Mouse (Mus musculus) cortical plate, adult 2 months (tissue): ENCODE measurements around the gene Fermt3. TPM values are rescaled to one million over a fixed set of nuclear protein-coding genes. Genes with fewer than 3 reads are reported as not detected.
A peak's percentile ranks its signal among the peaks of the same experiment; 100 is the strongest.

ENCODE experiments used
- H3K27ac ChIP-seq: fragments of 200-500 bp; 2 replicates; pipeline ENCODE4 v1.5.1; 2012; ENCODE audit warnings: low read length, control low read depth, inconsistent platforms; ENCODE audit not compliant: insufficient read depth
- H3K4me1 ChIP-seq: fragments of 200-500 bp; 2 replicates; pipeline ENCODE4 v1.6.1; 2011; ENCODE audit warnings: low read length; ENCODE audit not compliant: control insufficient read depth, insufficient read depth
- H3K4me3 ChIP-seq: fragments of 200-500 bp; 2 replicates; pipeline ENCODE4 v1.5.1; 2011; ENCODE audit warnings: mild to moderate bottlenecking, low read length, control low read depth; ENCODE audit not compliant: insufficient read depth
- CTCF ChIP-seq: fragments of 200-500 bp; IDR thresholded peaks from 2 replicates; pipeline ENCODE4 v1.5.1; 2011; ENCODE audit warnings: mild to moderate bottlenecking, control low read depth, low read length; ENCODE audit not compliant: insufficient read depth; ENCODE audit errors: extremely low read depth
- POLR2A ChIP-seq: fragments of 200-500 bp; IDR thresholded peaks from 2 replicates; pipeline ENCODE4 v1.6.1; 2011; ENCODE audit warnings: mild to moderate bottlenecking, low read length, control low read depth; ENCODE audit not compliant: insufficient read depth; ENCODE audit errors: extremely low read depth
- polyA plus RNA-seq: library from polyadenylated mRNA; depleted of rRNA; stranded (reverse); fragments of >200 nt; gene quantifications from 2 replicates; pipeline ENCODE4 v1.2.3, GENCODE M21; 2012; rRNA removed

Fermt3 gene
- polyA plus RNA-seq = 5.6 and 6.0 TPM in 2 replicates

DNA sequence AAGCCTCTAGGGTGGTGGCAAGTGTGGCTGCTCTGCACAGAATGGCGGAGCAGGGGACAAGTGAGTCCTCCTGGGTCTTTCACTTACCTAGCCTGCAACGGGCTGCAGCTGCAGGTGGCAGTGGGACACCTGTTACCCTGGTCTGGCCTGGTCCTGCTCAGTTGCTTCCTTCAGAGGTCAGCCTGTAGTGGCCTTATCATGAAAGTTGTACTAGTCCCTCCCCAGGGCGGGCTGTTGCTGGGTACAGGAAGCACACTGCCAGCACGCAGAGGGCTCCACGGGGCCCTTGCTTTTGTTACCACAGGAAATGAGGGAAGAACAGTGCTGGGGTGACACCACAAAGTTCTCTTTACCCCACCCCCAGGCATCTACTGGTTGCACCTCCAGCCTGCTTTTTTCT lies at the start of gene Fermt3:
TSS of gene Fermt3 (minus strand) at position 279 of the 400 bp plus-strand sequence.
- H3K4me3 ChIP-seq = no peak within 1 kb of the TSS; the same call in 1 of the 2 replicates

DNA sequence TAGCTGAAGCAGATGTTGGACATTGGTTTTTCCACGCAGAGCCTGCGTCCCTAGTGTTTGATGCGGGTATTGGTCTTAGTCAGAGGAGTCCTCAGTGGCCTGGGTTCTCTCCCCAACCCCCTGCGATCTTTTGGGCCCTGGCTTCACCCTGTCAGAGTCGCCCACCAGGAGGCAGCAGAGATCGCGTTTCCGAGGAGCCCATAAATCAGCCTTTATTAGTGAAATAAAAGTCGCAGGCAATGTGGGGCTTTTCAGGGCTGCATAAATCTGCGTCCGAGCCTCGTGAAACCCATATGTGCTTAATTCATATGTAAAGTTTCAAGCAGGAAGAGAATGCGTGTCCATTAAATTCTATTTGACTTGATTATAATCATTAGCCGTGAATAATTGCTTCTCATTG lies 48.9 kb upstream of the Fermt3 start:
- no peaks in the 10 kb centered on the region for H3K4me1 ChIP-seq

More for the DNA sequence above, at the start of gene Fermt3:
- TF ChIP-seq POLR2A (no peak), CTCF (no peak)
- peak within 1 kb of the TSS; percentile 21 for H3K27ac ChIP-seq
- H3K4me1 ChIP-seq = no peaks in the 10 kb centered on the region

DNA sequence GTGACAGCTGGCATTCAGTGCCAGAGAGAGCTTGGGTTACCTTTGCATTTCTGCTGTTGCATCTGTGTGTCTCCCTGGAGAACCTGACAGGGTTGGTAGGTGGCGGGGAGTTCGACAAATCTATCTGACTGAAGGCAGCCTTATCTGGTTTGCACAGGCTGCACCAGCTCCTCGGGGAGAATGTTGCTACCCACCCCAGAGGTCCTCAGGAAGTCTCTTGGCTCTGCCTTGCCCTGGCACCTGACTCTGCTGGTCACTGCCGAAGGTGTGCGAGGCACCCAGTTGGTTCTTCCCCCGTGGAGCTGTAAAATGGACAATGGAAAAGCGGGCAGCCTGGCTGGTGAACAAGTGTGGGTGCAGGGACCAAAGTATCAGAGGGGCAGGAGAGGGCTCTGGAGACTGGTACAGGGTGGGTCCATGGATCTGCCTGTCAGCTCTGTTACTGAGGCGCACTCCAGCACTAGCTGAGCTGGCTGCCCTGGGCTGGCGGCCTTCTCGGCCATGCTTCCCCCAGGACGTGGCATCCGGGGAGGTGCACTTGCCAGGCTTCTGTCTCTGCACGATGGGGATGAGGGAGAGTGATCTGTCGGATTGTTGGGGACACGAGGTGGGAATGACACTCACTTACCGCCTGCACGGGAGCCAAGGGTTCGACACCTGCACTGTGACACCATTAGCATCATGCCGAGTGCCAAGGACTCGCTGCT lies 48.2 kb upstream of the Fermt3 start:
- no peak for TF ChIP-seq POLR2A
- no peak for TF ChIP-seq CTCF
- Histone ChIP-seq H3K4me1 (no peaks in the 10 kb centered on the region), H3K4me3 (no peak overlapping the region), H3K27ac (no peak overlapping the region)

More for the DNA sequence above, 48.9 kb upstream of the Fermt3 start:
- Histone ChIP-seq H3K27ac (no peak overlapping the region), H3K4me3 (no peak overlapping the region)
- TF ChIP-seq CTCF (peak; percentile 77), POLR2A (no peak)

DNA sequence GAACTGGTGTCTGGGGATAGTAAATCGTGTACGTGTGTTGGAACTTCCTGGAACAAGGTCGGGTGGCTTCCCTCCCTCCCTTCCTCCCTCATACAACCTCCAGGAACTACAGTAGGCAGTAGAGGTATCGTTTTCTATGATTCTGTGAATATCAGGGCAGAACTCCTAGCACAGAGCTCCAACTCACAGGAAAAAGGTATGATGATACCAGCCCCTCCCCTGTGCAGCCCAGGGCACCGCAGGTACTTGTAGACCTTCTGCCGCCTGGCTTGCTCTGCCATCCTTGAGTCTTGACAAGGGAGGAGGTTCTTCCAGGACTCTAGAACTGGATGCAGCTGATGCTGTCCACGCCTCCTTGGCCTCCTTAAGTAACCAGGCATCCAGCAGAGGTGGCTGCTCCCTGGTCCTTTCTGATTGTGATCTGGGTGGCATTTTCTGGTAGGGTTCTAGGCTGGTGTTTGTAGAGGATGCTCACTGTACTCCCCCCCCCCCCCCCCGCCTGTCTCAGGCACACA lies 47.6 kb upstream of the Fermt3 start:
- TF ChIP-seq POLR2A = no peak
- no peak for TF ChIP-seq CTCF
- no peak overlapping the region for H3K4me3 ChIP-seq
- no peak overlapping the region for H3K27ac ChIP-seq
- no peaks in the 10 kb centered on the region for H3K4me1 ChIP-seq

DNA sequence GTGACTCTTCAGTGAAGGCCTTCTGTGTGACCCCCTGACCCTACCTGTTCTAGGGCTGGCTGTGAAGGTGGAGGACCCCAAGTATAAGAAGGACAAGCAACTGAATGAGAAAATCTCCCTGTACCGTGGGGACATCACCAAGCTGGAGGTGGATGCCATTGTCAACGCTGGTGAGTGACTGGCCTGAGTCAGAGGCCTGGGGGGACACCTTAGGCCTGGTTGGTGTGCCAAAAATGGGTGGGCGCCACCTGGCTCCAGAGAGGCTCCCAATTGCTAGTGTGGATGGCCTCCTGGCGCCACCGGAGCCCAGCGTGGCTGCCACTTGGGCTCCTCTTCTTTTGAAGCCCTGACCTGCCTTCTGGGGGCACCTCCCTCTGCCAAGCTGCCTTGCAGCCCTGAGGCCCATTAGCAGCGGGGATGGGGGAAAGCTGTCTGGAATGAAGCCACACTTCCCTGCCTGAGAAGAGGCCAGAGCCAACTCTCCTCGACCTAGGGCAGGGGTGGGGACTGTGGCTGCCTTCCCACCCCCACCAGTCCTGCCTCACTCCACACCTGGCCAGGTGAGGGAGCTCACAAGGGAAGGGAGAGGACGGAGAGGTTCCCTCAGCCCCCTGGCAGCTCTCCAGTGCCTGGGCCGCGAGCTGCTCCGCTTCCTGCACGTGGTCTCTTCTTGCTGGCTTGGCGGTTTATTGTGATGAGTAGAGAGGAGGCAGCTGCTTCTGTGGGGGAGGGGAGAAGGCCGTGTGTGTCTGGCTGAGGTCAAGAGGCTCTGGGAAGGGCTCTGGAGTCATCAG lies 47.0 kb upstream of the Fermt3 start:
- Histone ChIP-seq H3K4me3 (no peak overlapping the region), H3K4me1 (no peaks in the 10 kb centered on the region), H3K27ac (no peak overlapping the region)
- TF ChIP-seq CTCF = no peak
- TF ChIP-seq POLR2A = no peak

DNA sequence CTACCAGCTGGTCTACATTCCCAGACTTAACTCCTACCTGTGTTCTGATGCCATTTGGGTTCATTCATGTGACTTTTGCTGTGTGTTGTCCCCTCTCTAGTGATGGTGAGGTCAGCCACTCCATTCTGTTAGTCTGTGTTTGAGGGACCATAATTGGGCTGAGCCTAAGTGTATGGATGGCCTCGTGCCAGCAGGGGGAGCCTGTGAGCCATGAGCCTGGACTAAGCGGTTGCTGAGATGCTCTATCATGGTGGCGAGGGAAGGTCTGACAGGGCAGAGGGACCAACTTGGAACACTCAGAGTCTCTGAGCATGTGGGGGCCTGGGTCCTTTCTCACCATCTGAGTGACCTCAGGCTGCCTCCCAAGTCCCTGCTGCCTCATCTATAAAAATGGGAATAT lies 45.3 kb upstream of the Fermt3 start:
- TF ChIP-seq POLR2A (no peak), CTCF (peak; percentile 99)
- H3K27ac ChIP-seq = no peak overlapping the region
- no peak overlapping the region for H3K4me3 ChIP-seq
- H3K4me1 ChIP-seq = no peaks in the 10 kb centered on the region

DNA sequence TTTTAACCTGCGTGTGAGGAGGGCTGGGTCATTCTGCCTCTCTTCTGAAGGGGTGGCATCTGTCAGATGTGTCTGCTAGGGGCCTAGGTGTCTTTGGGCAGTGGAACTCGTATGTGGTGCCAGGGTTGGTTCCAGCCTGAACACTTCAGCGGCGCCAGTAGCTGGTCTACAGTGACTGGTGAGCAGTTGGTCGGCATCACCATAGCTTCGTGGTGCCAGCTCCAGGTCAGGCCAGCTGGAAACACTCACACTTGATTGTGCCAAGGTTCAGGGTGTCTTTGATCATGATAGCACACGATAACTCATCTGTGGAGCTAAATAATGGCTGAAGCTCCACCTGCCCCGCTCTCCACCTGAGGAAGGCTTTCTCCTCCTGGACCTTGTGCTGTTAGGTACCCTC lies 43.6 kb upstream of the Fermt3 start:
- TF ChIP-seq POLR2A = no peak
- H3K4me1 ChIP-seq = no peaks in the 10 kb centered on the region

DNA sequence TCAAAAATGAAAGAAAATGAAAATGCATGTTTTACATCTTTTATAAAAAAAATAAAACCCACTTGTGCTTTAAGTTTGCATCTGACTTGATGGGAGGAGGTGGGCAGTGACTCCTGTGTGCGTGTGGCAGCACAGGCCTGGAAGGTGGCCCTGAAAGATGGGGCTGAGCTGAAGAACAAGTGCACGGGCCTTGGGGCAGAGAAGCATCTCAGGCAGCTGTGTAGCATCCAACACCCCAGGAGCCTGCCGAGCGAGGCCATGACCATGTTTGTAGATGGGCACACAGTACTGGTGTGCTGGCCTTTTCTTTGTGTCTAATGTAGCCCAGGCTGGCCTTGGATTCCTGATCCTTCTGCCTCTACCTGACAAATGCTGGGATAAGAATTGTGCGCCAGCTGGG lies 42.8 kb upstream of the Fermt3 start:
- Histone ChIP-seq H3K4me3 (no peak overlapping the region), H3K27ac (no peak overlapping the region), H3K4me1 (no peaks in the 10 kb centered on the region; the same call in 1 of the 2 replicates)
- TF ChIP-seq POLR2A (no peak), CTCF (no peak)

More for the DNA sequence above, 43.6 kb upstream of the Fermt3 start:
- Histone ChIP-seq H3K27ac (no peak overlapping the region), H3K4me3 (no peak overlapping the region)

DNA sequence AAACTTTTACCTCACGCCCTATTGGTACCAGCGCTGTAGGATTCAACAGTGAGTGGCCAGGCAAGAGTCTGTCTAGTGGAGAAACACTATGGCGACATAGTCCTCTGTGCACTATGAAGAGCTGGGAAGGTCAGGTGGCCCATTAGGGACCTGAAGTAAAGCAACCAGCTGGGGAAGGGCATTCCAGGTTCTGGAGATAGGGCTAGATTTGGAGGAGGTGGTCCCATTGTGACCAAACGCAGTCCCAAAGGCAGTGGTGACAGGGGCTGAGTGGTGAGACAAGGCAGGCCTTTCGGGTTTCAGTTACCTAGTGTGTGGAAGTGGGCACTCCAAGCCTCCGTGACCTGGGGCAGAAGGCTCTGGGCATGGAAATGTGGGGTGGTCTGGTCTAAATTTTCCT lies 39.3 kb upstream of the Fermt3 start:
- no peak overlapping the region for H3K4me3 ChIP-seq
- H3K27ac ChIP-seq = no peak overlapping the region
- TF ChIP-seq POLR2A = no peak
- TF ChIP-seq CTCF = no peak
- no peaks in the 10 kb centered on the region; the same call in 1 of the 2 replicates for H3K4me1 ChIP-seq

DNA sequence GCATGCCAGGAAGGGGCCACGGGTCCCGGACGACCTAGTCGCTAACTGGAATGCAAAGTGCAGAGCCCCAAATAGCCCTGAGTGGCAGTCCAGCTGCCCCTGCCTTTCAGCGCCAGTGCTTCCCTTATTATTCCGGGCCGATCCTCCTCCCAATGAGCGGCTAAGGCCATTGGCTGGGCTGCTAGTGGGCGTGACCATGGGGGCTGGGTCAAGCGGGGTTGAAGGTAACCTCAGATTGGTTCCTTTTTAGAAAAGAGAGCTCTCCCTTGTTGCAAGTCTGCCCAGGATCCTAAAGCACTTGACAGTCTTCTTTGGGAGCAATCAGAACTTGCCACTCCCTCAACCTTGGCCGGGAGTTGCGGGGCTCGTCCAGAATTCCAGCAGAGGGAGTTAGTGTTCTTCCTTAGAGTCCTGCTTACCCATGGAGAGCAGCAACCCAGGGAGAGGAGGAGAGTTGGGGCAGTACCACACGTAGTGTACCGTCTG lies 38.5 kb upstream of the Fermt3 start:
- no peak overlapping the region for H3K27ac ChIP-seq
- TF ChIP-seq POLR2A = peak; percentile 55; the same call in 1 of the 2 replicates
- peak; percentile 51 for TF ChIP-seq CTCF

More for the DNA sequence above, 38.5 kb upstream of the Fermt3 start:
- Histone ChIP-seq H3K4me1 (no peaks in the 10 kb centered on the region; the same call in 1 of the 2 replicates), H3K4me3 (peak overlapping the region; percentile 31)
